Mouse (Mus musculus) layer of hippocampus, adult 11-12 months (tissue): ENCODE results near the gene Dusp2.
"Not testable (repeated sequence)": the region's sequence is repeated elsewhere in the genome, so short reads cannot be mapped to it uniquely, and the experiment has no call there.

ENCODE experiments used
- DNase-seq: peaks from one replicate; pipeline ENCODE4 v3.0.0; 2022; ENCODE audit warnings: low spot score

The Dusp2 gene

GRCm38 (mm10) chr2:127335767-127336496, at the start of gene Dusp2:
Gene Dusp2, plus strand, starts transcription at chr2:127336159.
- DNase-seq, result peak; percentile 54

GRCm38 (mm10) chr2:127292250-127292649, 43.7 kb upstream of the Dusp2 start:
- DNase-seq, result no peak

- no peak for DNase-seq
Measured at GRCm38 (mm10) chr2:127297001-127297805, 38.8 kb upstream of the Dusp2 start.

- no peak for DNase-seq
Measured at GRCm38 (mm10) chr2:127298056-127298455, 37.9 kb upstream of the Dusp2 start.

- no peak for DNase-seq
Measured at GRCm38 (mm10) chr2:127300701-127301100, 35.3 kb upstream of the Dusp2 start.

GRCm38 (mm10) chr2:127301883-127302282, 34.1 kb upstream of the Dusp2 start:
- no peak for DNase-seq

- not testable (repeated sequence) for DNase-seq
Measured at GRCm38 (mm10) chr2:127304192-127304591, 31.8 kb upstream of the Dusp2 start.

GRCm38 (mm10) chr2:127304609-127305210, 31.2 kb upstream of the Dusp2 start:
- DNase-seq, result no peak

- no peak for DNase-seq
Measured at GRCm38 (mm10) chr2:127306123-127306522, 29.8 kb upstream of the Dusp2 start.

- DNase-seq, result no peak
Measured at GRCm38 (mm10) chr2:127307179-127307578, 28.8 kb upstream of the Dusp2 start.

GRCm38 (mm10) chr2:127308660-127309059, 27.3 kb upstream of the Dusp2 start:
- DNase-seq, result no peak

- no peak for DNase-seq
Measured at GRCm38 (mm10) chr2:127310246-127310645, 25.7 kb upstream of the Dusp2 start.

- no peak for DNase-seq
Measured at GRCm38 (mm10) chr2:127310685-127311084, 25.3 kb upstream of the Dusp2 start.

GRCm38 (mm10) chr2:127311193-127311592, 24.8 kb upstream of the Dusp2 start:
- DNase-seq, result no peak

GRCm38 (mm10) chr2:127312801-127313200, 23.2 kb upstream of the Dusp2 start:
- DNase-seq, result no peak

GRCm38 (mm10) chr2:127313878-127314277, 22.1 kb upstream of the Dusp2 start:
- DNase-seq, result no peak

GRCm38 (mm10) chr2:127314467-127315154, 21.3 kb upstream of the Dusp2 start:
- DNase-seq, result no peak

- no peak for DNase-seq
Measured at GRCm38 (mm10) chr2:127315155-127315470, 20.8 kb upstream of the Dusp2 start.

GRCm38 (mm10) chr2:127316431-127316830, 19.5 kb upstream of the Dusp2 start:
- no peak for DNase-seq

GRCm38 (mm10) chr2:127318136-127318535, 17.8 kb upstream of the Dusp2 start:
- DNase-seq, result no peak

- DNase-seq, result no peak
Measured at GRCm38 (mm10) chr2:127319071-127319470, 16.9 kb upstream of the Dusp2 start.

GRCm38 (mm10) chr2:127322671-127323285, 13.2 kb upstream of the Dusp2 start:
- DNase-seq, result no peak
